Mouse (Mus musculus) brain, adult 10 weeks (tissue): ENCODE measurements around the gene Rnf214. TPM values are rescaled to one million over a fixed set of nuclear protein-coding genes. Genes with fewer than 3 reads are reported as not detected.

Experiments
- polyA plus RNA-seq: library from polyadenylated mRNA; stranded (reverse); fragments of 350-450 nt; fragmentation: Illumina TruSeq; extraction: RNeasy Lipid Tissue Mini Kit (QIAGEN cat#74804); gene quantifications from one replicate; pipeline ENCODE4 v1.2.3, GENCODE M21; 2015; ENCODE audit warnings: low read depth, low replicate concordance

Gene Rnf214
- 47.3 TPM for polyA plus RNA-seq

GRCm38 (mm10) chr9:45906355-45907077 lies at the start of gene Rnf214, which contains the start of gene Pcsk7:
Gene Rnf214, minus strand, starts transcription at chr9:45906911.
Gene Pcsk7, plus strand, starts transcription at chr9:45906497.

DNA sequence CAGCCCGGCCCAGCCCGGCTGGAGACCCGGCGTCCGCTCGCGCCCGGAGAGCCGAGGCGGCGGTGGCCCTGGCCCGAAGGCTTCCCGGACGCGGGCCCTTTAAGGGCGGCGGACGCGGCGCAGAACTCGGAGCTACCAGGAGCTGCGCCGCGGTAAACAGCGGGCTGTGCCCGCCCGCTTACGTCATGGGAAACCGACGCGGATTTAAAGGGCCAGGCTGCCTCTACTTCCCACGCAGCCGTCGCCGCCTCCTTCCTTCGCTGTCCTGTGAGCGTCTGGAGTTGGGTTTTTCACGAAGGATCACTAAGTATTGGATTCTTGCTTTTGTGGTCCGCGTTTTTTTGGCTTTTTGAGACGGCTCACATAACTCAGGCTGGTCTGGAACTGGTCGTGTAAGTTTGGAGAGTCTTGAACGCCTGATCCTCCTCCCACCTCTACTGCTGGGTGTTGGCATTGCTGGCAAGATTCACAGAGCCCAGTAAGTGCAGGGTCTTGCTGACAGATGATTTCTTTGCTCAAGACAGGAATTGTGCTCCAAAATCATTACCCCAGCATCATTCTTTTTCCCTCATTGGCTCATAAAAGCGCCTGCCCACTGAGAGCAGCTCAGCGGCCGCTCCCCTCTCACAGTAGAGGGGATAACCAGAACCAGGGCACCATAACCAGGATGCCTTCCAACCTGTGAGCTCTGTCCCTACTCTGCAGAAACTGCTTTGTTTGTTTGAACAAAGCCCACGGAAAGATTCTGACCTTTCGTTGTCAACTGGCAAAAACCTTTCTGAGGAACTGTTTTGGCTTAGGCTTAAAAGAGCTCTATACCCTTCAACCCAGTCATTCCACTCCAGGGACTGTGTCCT lies 48.6 kb upstream of the Rnf214 start, which contains the start of gene Sidt2:
Gene Sidt2, minus strand, starts transcription at position 152 of the 857 bp plus-strand sequence.

GRCm38 (mm10) chr9:45935628-45936210 lies 29.0 kb upstream of the Rnf214 start, which contains the start of gene Tagln:
Gene Tagln, minus strand, starts transcription at chr9:45936058.

GRCm38 (mm10) chr9:45838434-45839138 lies 68.1 kb downstream of the Rnf214 start, which contains the start of gene Bace1:
Gene Bace1, plus strand, starts transcription at chr9:45838580.

DNA sequence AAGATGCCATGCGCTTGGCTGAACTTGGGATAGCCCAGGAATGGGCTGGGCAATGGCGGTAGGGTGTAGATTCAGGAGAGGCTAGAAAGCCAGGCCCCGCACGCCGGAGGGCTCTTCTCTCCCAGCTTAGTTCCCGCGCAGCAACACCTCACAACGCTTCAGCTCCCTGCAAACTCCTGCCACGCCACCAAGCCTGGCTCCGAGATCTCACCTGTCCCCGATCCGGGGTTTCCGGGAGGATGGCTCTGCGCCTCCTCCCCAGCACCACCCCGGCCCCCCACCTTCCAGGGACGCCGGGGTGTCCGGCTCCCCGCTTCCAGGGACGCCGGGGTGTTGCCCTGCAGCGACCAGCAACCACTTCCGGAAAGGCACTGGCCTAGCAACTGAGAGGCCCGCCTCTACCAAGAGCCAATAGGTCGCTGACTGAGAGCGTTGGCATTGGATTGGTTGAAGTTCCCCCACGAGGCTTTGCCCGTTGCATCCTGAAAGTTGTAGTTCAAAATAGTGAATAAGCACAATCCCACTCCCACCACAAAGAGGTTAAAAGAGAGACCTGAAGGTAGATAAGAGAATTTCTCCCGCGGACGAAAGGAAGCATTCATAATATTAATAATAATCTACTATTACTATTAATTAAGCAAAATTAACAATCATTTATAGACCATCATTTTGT lies 78.3 kb downstream of the Rnf214 start, which contains the start of gene Cep164:
Gene Cep164, minus strand, starts transcription at position 401 of the 673 bp plus-strand sequence.

Other genes starting within 250 kb of the Rnf214 start
- gene Cep164, start 78.2 kb downstream of the Rnf214 start, polyA plus RNA-seq = 6.1 TPM
- gene Bace1, start 68.3 kb downstream of the Rnf214 start, polyA plus RNA-seq = 53.5 TPM
- gene Pcsk7, start 414 bp downstream of the Rnf214 start, polyA plus RNA-seq = 16.3 TPM
- gene Tagln, start 29.1 kb upstream of the Rnf214 start, polyA plus RNA-seq = 25.0 TPM
- 57.0 TPM for gene Sidt2, start 48.3 kb upstream of the Rnf214 start, polyA plus RNA-seq
- gene Pafah1b2, start 105.8 kb upstream of the Rnf214 start, polyA plus RNA-seq = 142 TPM
- 82.3 TPM for gene Sik3, start 105.9 kb upstream of the Rnf214 start, polyA plus RNA-seq